Mouse (Mus musculus) myocyte (in vitro differentiated cells): ENCODE data around the gene Plk1.

Source experiments
- MAX ChIP-seq: IDR thresholded peaks from one replicate; pipeline ENCODE4 v1.6.1; 2011; ENCODE audit warnings: low read depth, mild to moderate bottlenecking, control low read depth
- POLR2A ChIP-seq: IDR thresholded peaks from one replicate; pipeline ENCODE4 v1.6.1; 2011; ENCODE audit warnings: low read depth, mild to moderate bottlenecking, control low read depth, moderate library complexity; ENCODE audit not compliant: insufficient read length
- TCF3 ChIP-seq: IDR thresholded peaks from one replicate; pipeline ENCODE4 v1.6.1; 2011; ENCODE audit warnings: low read depth, control low read depth; ENCODE audit not compliant: insufficient read length

GRCm38 (mm10) chr7:122126946-122127345, 32.3 kb upstream of the Plk1 start:
- TF ChIP-seq POLR2A (no peak), TCF3 (no peak), MAX (no peak)
